Mouse (Mus musculus) lung, adult 2 months (tissue): ENCODE data around the gene Rpl23. TPM values are rescaled to one million over a fixed set of nuclear protein-coding genes. Genes with fewer than 3 reads are reported as not detected.
A peak's percentile ranks its signal among the peaks of the same experiment; 100 is the strongest.
"Not testable (repeated sequence)": the region's sequence is repeated elsewhere in the genome, so short reads cannot be mapped to it uniquely, and the experiment has no call there.

ENCODE experiments used
- DNase-seq: peaks from one replicate; pipeline ENCODE4 v3.0.0; 2022
- H3K4me1 ChIP-seq: fragments of 200-500 bp; 2 replicates; pipeline ENCODE4 v1.6.1; 2011; ENCODE audit warnings: low read length; ENCODE audit not compliant: control insufficient read depth, insufficient read depth
- H3K4me3 ChIP-seq: fragments of 200-500 bp; replicated peaks from 2 replicates; pipeline ENCODE3; 2011; ENCODE audit warnings: low read depth, mild to moderate bottlenecking, control low read depth, low read length; ENCODE audit errors: extremely low read depth
- CTCF ChIP-seq: fragments of 200-500 bp; IDR thresholded peaks from 2 replicates; pipeline ENCODE4 v1.5.1; 2011; ENCODE audit warnings: mild to moderate bottlenecking, low read length, control low read depth; ENCODE audit not compliant: insufficient read depth
- POLR2A ChIP-seq: fragments of 200-500 bp; IDR thresholded peaks from 2 replicates; pipeline ENCODE4 v1.6.1; 2011; ENCODE audit warnings: low read depth, mild to moderate bottlenecking, control low read depth, low read length, borderline replicate concordance; ENCODE audit errors: extremely low read depth
- WGBS: fragments of 180-500 bp; shearing (Covaris S2); methylation state at CpG from one replicate; pipeline ENCODE4 v1.1.7; 2018; 5-methylcytosine and 5-hydroxymethylcytosine counted together
- polyA plus RNA-seq: library from polyadenylated mRNA; depleted of rRNA; stranded (reverse); fragments of >200 nt; gene quantifications from 2 replicates; pipeline ENCODE4 v1.2.3, GENCODE M21; 2012

Rpl23 gene
- polyA plus RNA-seq, 1 experiment = 95.5 TPM

DNA sequence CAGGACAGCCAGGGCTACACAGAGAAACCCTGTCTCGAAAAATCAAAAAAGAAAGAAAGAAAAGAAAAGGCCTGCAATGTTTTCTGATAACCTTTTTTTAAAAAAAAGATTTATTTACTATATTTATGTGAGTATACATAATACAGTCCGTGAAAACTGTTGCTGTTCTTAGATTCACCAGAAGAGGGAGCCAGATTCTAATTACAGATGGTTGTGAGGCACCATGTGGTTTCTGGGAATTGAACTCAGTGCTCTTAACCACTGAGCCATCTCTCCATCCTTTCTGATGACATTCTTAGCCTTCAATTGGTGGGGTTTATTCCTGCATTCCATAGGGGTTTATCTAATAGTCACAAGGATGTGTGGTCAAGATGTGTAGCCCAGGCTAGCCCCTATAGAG, 10.9 kb upstream of the Rpl23 start:
- no peak for DNase-seq
- 3% methylated on average over 2 of the region's 2 CpGs for WGBS
- TF ChIP-seq CTCF (no peak), POLR2A (no peak)
- H3K4me3 ChIP-seq = no peak overlapping the region
- no peaks in the 10 kb centered on the region for H3K4me1 ChIP-seq

DNA sequence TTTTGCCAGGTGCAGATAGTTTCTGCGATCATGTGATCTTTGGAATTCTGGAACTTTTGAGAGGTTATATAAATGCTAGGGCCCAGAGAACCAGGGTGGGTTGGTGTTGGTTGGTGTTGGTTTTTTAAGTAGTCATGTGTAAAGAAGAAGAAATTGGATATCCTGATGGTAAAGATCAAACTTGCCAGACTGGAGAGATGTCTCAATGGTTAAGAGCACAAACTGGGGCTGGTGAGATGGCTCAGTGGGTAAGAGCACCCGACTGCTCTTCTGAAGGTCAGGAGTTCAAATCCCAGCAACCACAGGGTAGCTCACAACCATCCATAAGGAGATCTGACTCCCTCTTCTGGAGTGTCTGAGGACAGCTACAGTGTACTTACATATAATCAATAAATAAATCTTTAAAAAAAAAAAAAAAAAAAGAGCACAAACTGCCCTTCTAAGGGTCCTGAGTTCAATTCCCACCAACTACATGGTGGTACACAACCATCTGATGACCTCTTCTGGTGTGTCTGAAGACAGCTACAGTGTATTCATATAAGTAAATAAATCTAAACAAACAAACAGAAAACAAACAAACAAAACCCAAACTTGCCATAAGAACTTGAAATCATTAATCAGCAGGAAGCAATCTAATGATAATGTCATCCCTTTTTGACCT, 8.7 kb upstream of the Rpl23 start:
- not testable (repeated sequence) for H3K4me1 ChIP-seq, H3K4me3 ChIP-seq, DNase-seq
- WGBS = 78% methylated on average over 2 of the region's 2 CpGs

DNA sequence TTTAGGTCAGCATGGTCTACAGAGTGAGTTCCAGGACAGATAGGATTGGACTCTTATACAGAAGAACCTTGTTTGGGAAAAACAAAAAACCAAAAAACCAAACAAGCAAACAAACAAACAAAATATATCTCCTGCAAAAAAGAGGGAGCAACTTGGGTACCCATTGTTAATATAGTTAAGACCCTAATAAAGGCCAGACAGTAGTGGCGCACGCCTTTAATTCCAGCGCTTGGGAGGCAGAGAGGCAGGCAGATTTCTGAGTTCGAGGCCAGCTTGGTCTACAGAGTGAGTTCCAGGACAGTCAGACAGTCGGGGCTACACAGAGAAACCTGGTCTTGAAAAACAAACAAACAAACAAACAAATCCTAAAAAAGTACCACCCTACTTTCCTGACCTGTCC, 7.5 kb upstream of the Rpl23 start:
- TF ChIP-seq POLR2A = no peak
- TF ChIP-seq CTCF = no peak
- WGBS = 81% methylated on average over 5 of the region's 5 CpGs

DNA sequence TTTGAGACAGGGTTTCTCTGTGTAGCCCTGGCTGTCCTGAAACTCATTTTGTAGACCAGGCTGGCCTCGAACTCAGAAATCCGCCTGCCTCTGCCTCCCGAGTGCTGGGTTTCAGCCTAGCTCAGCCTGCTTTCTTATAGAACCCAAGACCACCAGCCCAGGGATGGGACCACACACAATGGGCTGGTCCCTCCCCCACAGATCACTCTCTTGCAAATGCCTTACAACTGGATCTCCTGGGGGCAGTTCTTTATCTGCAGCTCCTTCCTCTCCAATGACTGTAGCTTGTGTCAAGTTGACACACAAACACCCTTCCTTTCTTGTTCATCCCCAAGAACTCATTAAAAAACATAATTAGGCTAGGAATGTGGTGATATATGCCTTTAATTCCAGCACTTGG, 5.7 kb upstream of the Rpl23 start:
- TF ChIP-seq POLR2A (no peak), CTCF (no peak)
- Histone ChIP-seq H3K4me3 (no peak overlapping the region), H3K4me1 (peaks cover 1% of the 10 kb centered on the region; the same call in 1 of the 2 replicates)
- WGBS = 84% methylated on average over 3 of the region's 3 CpGs
- no peak for DNase-seq

More for the DNA sequence above, 7.5 kb upstream of the Rpl23 start:
- Histone ChIP-seq H3K4me1 (no peaks in the 10 kb centered on the region), H3K4me3 (no peak overlapping the region)
- no peak for DNase-seq

- 0% methylated on average over 10 of the region's 10 CpGs for WGBS
- peak overlapping the region; percentile 84 for H3K4me3 ChIP-seq
- peaks cover 11% of the 10 kb centered on the region for H3K4me1 ChIP-seq
- TF ChIP-seq POLR2A (no peak), CTCF (no peak)
- no peak for DNase-seq
Observed at GRCm38 (mm10) chr11:97782564-97782895, 293 bp upstream of the Rpl23 start.

DNA sequence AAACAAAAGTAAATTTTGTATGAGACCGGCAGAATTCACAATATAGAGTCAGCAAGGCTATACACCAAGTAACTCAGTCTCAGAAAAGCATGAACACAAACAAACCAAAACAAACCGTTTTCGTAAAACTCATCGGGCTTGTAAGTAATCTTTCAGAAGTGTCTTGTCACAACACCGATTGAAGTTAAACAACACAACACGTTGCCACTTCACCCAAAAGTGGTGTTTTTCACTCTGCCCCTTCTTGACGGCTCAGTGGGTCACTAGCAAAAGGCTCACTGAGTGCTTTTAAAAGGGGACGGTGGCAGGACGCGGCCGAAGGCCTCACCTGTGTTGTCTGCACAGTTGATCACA, 782 bp downstream of the Rpl23 start:
- Histone ChIP-seq H3K4me1 (peaks cover 11% of the 10 kb centered on the region), H3K4me3 (peak overlapping the region; percentile 97)
- DNase-seq = peak; percentile 34
- WGBS = 1% methylated on average over 11 of the region's 11 CpGs
- TF ChIP-seq CTCF = no peak
- TF ChIP-seq POLR2A = no peak

- Histone ChIP-seq H3K4me3 (no peak overlapping the region), H3K4me1 (peaks cover 11% of the 10 kb centered on the region)
- DNase-seq = no peak
- WGBS = 51% methylated on average over 2 of the region's 2 CpGs
- TF ChIP-seq CTCF (no peak), POLR2A (no peak)
Observed at GRCm38 (mm10) chr11:97779968-97780701, 2.1 kb downstream of the Rpl23 start.

- H3K4me1 ChIP-seq = peaks cover 11% of the 10 kb centered on the region
- DNase-seq = no peak
- H3K4me3 ChIP-seq = no peak overlapping the region
- WGBS = 88% methylated on average over 1 of the region's 1 CpGs
- TF ChIP-seq POLR2A = no peak
- TF ChIP-seq CTCF = no peak
Observed at GRCm38 (mm10) chr11:97778918-97779317, 3.3 kb downstream of the Rpl23 start.

GRCm38 (mm10) chr11:97777129-97777529, 5.1 kb downstream of the Rpl23 start:
- H3K4me3 ChIP-seq = no peak overlapping the region
- 29% methylated on average over 2 of the region's 2 CpGs for WGBS
- peaks cover 7% of the 10 kb centered on the region; the same call in 1 of the 2 replicates for H3K4me1 ChIP-seq
- DNase-seq = no peak
- TF ChIP-seq POLR2A (no peak), CTCF (no peak)

DNA sequence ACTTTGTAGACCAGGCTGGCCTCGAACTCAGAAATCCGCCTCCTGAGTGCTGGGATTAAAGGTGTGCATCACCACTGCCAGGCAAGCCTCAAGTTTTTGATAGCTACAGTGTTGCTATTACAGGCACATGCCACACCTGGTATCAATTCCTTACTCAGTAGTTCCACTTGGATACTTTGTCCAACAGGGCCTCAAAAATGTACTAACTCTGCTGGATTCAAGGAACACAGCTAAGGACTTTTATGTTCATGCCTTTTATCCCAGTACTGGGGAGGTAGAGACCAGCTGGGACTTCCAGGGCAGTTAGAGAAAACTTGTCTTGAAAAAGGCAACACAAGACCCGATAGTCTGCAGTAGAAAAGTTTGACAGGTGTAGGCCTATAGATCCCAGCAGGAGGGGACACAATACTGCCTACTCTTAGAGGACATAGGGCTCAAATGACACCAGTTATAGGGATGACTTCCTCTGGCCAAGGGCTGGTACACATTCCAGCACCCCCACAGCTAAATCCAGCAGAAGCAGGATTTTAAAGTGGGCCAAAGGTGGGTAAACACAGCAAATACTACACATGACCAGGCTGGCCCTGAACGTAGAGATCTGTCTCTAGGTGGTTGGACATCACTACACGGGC, 5.6 kb downstream of the Rpl23 start:
- 65% methylated on average over 5 of the region's 5 CpGs for WGBS
- TF ChIP-seq CTCF = no peak
- TF ChIP-seq POLR2A = no peak
- DNase-seq = no peak
- no peak overlapping the region for H3K4me3 ChIP-seq
- peaks cover 7% of the 10 kb centered on the region; the same call in 1 of the 2 replicates for H3K4me1 ChIP-seq
